Mouse (Mus musculus): ENCODE results near the gene Olfr1061.
"Not testable (repeated sequence)": the region's sequence is repeated elsewhere in the genome, so short reads cannot be mapped to it uniquely, and the experiment has no call there.

Gene Olfr1061

DNA sequence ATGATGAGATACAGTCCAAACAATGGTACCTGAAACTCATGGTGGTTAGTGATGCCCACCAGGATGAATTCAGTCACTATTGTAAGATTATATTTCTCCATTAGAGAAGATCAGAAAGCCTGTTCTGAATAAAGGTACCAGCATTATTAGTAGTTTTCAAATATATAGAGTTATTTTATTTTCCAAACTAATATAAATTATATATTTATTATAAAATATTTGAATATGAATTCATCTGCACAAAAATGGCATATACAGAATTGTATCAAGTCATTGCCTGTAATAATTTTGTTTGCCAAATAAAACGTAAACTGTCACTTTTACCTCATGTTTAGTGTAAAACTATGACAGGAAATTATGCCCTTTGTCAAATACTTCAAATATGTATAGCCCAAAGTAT is at the start of gene Olfr1061:
Gene Olfr1061 (minus strand): TSS at position 101 of the 400 bp plus-strand sequence.
- DNase-seq (ENCODE audit: low read depth, low spot score), result no peak

DNA sequence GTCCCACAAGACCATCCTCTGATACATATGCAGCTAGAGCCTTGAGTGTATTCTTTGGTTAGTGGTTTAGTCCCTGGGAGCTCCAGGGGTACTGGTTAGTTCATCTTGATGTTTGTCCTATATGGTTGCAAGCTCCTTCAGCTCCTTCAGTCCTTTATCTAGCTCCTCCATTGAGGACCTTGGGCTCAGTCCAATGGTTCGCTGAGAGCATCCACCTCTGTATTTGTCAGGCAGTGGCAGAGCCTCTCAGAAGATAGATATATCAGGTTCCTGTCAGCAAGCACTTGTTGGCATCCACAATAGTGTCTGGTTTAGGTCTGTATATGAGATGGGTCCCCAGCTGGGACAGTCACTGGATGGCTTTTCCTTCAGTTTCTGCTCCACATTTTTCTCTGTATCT is 46.6 kb upstream of the Olfr1061 start:
- no peak for DNase-seq (ENCODE audit: low read depth, low spot score)

DNA sequence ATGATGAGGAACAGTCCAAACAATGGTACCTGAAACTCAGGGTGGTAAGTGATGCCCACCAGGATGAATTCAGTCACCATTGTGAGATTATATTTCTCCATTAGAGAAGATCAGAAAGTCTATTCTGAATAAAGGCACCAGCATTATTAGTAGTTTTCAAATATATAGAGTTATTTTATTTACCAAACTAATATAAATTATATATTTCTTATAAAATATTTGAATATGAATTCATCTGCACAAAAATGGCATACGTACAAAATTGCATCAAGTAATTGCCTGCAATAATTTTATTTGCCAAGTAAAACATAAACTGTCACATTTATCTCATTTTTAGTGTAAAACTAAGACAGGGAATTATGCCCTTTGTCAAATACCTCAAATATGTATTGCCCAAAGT is 42.3 kb upstream of the Olfr1061 start, which contains the start of gene Olfr1066:
Gene Olfr1066 (minus strand): TSS at position 101 of the 400 bp plus-strand sequence.
- no peak for DNase-seq (ENCODE audit: low read depth, low spot score)

DNA sequence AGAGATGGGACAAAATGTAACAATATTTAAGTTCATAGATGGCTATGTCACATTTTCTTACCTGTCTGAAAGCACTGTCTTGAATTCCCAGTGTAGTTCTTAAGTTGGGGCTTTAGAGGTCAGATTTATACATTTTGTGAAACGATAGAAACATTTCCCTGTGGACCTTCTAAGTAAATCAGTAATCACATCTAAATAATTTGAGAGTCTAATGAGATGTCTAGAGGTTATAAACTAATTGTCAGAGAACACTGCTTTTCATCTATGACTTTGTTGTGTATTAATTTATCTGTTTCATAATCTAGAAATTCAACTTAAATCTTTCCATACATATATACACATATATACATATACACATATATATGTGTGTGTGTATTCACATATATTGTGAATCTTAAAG is 36.6 kb upstream of the Olfr1061 start, which contains the start of gene Olfr1065:
Gene Olfr1065 (minus strand): TSS at position 101 of the 400 bp plus-strand sequence.
- DNase-seq (ENCODE audit: low read depth, low spot score), result not testable (repeated sequence)

DNA sequence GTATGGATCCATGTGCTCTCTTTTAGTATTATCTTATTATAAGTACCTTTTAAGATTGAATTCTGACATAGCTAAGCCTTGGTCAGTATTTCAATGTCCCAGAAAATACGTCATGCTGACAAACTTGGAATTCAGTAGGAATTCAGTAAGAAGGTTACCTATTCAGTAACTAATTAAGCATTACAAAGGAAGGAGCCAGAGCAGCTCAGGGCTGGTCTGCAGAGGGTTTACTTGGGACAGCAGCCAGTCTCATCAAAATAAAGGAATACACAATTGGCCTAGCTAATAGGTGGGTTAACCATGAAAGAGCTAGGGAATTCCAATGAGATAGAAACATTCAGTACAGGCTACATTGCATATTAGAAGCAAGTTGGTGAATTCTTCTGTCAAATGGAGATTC is 28.3 kb upstream of the Olfr1061 start:
- not testable (repeated sequence) for DNase-seq (ENCODE audit: low read depth, low spot score)

DNA sequence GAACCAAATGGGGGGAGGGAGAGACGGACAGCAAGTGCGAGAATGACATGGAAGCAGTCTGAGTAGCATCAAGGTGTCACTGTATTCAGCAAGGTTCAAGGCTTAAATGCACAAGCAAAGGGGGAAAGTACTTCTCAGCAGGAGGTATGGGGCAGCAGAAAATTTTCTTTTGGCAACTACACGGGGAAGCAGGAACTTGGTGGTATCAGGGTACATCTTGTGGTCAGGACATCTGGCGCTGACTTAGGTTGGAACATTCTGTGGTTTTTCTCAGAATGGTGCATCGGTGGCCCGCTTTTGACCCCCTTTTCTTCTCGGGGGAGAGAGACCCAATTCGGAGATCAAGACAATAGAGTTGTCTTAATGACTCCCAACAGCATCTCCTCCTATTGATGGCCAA is 14.7 kb upstream of the Olfr1061 start:
- DNase-seq (ENCODE audit: low read depth, low spot score), result not testable (repeated sequence)

DNA sequence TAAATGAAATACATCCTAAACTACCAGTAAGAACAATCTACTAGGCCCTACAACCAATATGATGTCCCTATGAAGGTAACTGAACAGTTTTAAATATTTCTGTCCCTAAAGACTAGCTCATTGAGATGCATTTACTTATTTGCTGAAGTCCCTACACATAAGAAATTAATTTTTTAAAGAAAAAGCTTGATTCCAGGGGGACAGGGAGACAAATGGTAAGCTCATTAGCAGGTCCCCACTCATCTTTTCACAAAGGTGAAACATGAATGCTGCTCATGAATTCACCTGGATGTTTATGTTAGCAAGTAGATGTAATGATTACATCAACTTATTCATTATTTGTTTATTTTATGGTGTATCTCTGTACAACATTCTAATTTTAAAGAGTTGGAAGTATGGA is 12.8 kb upstream of the Olfr1061 start, which contains the start of gene Olfr1062:
Gene Olfr1062 (minus strand): TSS at position 101 of the 400 bp plus-strand sequence.
- not testable (repeated sequence) for DNase-seq (ENCODE audit: low read depth, low spot score)

DNA sequence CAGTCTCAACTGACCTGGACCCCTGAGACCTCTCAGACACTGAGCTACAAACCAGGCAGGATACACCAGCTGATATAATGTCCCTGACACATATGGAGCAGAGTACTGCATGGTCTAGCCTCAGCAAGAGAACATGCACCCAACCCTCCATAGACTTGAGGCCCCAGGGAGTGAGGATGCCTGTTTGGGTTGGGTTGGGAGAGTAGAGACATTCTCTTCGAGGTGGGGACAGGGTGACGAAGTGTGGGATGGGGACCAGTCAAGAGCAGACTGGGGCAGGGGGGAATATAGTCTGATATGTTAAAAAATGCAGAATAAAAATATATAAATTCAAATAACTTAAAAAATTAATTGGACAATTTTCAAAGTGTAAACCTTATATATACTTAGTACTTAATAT is 18.7 kb downstream of the Olfr1061 start:
- DNase-seq (ENCODE audit: low read depth, low spot score), result no peak

DNA sequence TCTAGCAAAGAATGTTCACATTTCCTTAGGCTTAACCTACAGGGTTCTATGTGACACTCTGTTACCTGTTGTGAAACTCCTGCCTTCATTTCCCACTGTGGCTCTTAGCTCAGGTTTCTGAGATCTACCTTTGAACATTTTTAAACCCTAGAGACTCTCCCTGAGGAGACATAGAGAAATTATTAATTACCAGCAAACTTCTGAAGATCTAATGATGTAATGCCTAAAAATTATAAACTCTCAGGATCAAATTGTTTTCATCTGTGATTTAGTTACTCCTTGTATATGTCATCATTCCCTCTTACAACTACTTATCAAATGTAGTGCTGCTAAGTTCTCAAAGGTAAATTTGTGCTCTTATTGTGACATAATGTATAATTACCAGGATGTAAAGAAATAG is 25.4 kb downstream of the Olfr1061 start, which contains the start of gene Olfr1058:
Gene Olfr1058 (minus strand): TSS at position 101 of the 400 bp plus-strand sequence.
- not testable (repeated sequence) for DNase-seq (ENCODE audit: low read depth, low spot score)

DNA sequence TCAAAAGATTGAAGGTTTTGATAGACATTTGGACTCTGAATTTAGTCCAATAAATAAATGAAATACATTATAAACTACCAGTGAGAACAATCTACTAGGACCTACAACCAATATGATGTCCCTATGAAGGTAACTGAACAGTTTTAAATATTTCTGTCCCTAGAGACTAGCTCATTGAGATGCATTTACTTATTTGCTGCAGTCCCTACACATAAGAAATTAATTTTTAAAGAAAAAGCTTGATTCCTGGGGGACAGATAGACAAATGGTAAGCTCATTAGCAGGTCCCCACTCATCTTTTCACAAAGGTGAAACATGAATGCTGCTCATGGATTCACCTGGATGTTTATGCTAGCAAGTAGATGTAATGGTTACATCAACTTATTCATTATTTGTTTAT is 35.6 kb downstream of the Olfr1061 start, which contains the start of gene Olfr1057:
Gene Olfr1057 (minus strand): TSS at position 101 of the 400 bp plus-strand sequence.
- no peak for DNase-seq (ENCODE audit: low read depth, low spot score)

DNA sequence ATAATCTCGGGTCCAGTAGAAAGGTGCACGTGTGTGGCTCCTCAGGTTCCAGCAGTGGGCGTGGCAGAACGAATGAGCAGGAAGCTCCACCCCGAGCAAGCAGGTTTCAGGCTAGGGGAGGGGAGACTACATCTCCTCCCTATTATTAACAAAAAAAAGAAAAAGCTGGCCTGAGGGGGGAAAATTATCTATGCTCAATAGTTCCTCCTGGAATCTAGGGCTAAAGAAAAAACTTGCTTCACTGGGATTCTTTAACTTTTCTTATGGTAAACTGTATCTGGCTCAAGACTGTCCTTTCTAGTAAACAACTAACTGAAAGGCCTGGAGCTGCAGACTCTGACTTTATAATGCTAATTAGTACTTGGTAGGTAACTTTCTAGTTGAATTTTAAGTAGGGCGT is 47.5 kb downstream of the Olfr1061 start:
- not testable (repeated sequence) for DNase-seq (ENCODE audit: low read depth, low spot score)

All from telencephalon, adult 2 months (tissue).